Mouse (Mus musculus): ENCODE measurements around the gene Rarb.

Gene Rarb

GRCm38 (mm10) chr14:16589139-16589538 lies 229.8 kb downstream of the Rarb start:
- DNase-seq (ENCODE audit: low spot score in 2 of 2): no peak

DNA sequence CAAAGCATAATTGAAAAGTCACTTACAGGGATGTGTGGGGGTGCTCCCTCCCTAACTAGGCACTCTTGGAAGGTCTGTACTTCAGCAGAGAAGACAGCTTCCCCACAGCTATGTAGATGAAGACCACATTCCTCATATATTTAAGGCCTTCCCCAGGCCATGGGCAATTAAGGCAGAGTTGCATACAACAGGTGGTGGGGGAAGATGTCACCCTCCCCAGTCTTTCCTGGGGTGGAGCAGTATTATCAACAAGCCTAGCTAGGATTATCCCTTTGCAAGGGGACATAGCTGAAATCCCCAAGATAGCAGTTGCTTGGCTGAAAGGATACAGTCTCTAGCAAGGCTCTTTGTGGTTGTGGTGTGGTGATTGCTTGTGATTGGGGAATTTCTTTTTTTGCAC lies 240.9 kb downstream of the Rarb start:
- no peak for DNase-seq (ENCODE audit: low spot score in 2 of 2)

DNA sequence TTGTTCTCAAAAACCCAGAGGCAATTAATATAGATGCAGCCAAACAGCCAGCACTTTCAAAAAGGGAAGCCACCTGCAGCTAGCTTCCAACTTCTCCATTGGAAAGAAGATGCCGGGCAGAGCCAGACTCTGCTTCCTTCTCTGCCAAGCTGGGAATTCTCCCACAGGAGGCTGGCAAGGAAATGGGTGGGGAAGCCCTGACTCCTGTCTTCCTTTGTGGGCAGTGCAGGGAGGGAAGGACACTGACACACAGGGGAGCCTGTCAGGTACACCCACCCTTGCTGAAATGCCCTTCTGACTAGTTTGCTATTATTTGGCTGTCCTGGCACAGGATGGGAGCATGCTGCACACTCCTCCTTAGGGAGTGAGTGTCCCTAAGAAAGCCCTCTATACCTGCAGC lies 241.9 kb downstream of the Rarb start:
- no peak for DNase-seq (ENCODE audit: low spot score in 2 of 2)

DNA sequence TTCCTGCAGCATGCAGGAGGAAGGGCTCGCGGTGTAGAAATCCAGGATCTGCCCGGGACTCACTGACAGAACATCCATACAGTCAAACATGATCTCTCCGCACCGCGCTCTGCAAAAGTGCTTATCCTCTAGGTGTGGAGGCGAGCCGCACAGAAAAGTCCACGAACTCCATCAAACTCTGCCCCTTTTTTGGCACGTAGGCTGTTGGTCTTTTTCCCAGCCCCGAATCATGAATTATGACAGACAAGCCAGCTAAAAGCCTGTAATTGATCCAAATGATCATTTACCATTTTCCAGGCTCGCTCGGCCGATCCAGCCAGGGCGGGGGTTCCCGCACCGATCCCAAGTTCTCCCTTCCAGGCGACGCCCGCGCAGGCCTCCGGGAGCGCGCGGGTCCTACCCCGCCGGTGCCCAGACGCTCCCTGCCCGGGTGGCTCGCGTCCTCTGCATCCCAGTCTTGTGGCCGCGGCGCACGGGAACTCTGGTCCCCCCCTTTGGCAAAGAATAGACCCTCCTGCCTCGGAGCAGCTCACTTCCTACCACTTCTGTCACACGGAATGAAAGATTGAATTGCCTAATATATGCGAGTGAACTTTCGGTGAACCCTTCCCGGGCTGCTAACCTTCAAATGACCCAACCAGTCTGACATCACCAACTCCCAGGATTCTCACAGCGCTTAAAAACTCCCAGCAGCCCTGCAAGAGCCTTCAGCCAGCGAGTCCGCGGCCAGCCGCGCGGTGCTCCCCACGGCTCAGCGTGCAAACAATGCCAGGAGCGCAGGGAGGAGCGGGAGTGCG lies 243.8 kb downstream of the Rarb start:
- peak in 1 of 2 experiments; percentile 3 for DNase-seq (ENCODE audit: low spot score in 2 of 2)

DNA sequence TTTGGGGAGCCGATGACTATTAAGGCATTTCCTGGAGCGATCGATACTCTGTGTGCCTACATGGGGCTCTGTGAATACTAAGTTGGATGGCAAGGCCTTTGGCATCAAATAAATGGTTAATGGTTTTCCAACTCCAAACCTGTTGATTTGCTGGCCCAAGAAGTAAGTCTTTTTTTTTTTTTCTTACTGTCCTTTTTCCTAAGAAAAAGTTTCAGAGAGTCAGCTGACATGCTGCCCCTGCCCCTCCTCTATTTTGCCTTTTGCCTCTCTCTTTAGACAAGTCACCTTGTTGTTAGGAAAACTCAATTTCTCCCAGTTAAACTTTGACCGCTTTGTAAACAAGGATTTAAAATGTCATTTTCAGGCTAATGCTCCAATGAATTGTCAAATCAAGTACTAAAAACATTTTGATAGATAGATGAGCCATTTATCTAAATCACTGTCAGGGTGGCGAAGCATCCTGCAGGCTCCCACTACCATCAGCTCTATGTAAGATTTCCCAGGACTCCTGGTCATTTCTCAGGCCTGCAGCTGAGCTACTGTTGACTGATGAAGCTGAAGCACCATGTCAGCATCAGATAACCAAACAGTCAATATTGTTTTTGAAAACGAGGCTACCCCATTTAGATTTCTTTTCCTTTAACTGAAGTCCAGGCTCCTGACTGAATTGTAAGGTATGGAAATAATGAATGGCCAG lies 245.3 kb downstream of the Rarb start:
- DNase-seq (ENCODE audit: low spot score in 2 of 2): no peak

- no peak for DNase-seq (ENCODE audit: low spot score in 2 of 2)
Observed at GRCm38 (mm10) chr14:16572755-16573340, 246.1 kb downstream of the Rarb start.

GRCm38 (mm10) chr14:16569506-16570001 lies 249.4 kb downstream of the Rarb start:
- DNase-seq (ENCODE audit: low spot score in 2 of 2): no peak

- DNase-seq (ENCODE audit: low spot score in 2 of 2): no peak
Observed at GRCm38 (mm10) chr14:16566920-16567319, 252.0 kb downstream of the Rarb start.

- DNase-seq (ENCODE audit: low spot score in 2 of 2): no peak
Observed at GRCm38 (mm10) chr14:16563912-16564311, 255.0 kb downstream of the Rarb start.

DNA sequence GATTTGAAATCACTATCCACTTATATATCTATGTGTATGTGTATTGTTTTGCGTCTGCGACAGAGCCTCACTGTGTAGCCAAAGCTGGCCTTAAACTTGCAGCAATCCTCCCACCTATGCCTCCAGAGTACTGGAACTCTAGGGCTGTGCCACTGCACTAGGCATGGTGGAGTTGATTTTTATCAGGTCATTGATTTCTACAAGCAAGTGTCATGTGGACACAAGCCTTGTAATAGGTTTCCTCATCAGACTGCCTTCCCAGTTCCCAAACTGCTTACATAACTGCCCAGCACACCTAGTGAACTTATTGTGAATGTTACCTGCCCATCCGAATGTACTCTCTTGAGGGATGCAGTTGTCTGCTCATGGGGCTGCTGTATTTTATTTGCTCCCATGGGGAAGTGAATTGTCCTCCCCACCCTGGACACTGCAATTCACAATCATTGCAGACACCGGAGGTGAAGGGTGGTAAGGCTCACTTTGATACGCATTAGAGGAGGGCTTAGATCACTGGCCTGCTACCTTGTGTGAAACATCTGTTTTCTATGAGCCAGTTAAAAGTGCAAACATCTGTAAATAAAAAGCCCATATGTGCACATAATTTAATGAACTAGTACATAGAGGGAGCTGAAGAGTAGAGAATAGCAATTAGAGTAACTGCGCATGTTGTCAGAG lies 257.3 kb downstream of the Rarb start:
- no peak for DNase-seq (ENCODE audit: low spot score in 2 of 2)

DNA sequence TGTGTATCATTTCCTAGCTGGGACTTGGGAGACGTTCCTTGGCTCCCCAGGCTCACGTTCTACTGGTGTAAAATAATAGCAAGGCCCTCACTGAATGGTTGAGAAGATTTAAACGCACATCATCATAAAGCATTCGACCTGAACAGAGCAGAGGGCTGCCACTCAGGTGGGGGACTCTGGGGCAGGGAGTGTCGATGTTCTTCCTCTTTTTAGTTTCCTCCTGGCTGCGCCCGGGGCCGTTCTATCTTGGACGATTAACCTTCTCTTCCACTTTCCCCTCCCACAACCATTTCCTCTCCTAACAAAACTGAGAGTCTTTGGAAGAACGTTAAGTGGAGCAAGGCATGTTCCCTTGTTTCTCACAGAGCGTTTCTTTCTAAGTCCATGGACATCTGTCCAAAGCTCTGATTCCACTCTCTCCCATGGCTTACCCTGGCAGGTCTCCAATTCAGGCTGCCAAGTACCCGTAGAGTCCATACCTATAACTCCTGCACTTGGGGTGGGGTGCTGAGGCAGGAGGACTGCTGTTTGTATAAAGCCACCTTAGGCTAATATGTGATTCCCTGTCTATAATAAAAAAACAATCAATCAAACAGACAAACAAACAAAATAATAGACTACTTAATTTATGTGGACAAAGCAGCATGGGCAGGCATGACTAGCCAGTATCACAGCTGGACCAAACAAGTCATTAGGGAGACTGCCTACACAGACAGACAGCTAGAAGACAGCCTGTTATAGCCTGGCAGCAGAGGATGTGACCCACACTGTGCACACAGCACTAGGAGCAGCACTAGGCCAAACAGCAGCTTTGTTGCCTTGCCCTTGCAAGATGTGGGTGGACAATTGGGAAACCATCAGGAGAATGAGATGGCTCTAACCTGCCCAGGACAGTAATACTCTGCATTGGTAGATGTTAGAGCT lies 259.4 kb downstream of the Rarb start:
- no peak for DNase-seq (ENCODE audit: low spot score in 2 of 2)

GRCm38 (mm10) chr14:16558033-16558432 lies 260.9 kb downstream of the Rarb start:
- no peak for DNase-seq (ENCODE audit: low spot score in 2 of 2)

- DNase-seq (ENCODE audit: low spot score in 2 of 2): no peak
Observed at GRCm38 (mm10) chr14:16554643-16555459, 264.1 kb downstream of the Rarb start.

- no peak for DNase-seq (ENCODE audit: low spot score in 2 of 2)
Observed at GRCm38 (mm10) chr14:16554319-16554642, 264.7 kb downstream of the Rarb start.

- no peak for DNase-seq (ENCODE audit: low spot score in 2 of 2)
Observed at GRCm38 (mm10) chr14:16552293-16552692, 266.7 kb downstream of the Rarb start.

GRCm38 (mm10) chr14:16551843-16552242 lies 267.1 kb downstream of the Rarb start:
- DNase-seq (ENCODE audit: low spot score in 2 of 2): no peak

DNA sequence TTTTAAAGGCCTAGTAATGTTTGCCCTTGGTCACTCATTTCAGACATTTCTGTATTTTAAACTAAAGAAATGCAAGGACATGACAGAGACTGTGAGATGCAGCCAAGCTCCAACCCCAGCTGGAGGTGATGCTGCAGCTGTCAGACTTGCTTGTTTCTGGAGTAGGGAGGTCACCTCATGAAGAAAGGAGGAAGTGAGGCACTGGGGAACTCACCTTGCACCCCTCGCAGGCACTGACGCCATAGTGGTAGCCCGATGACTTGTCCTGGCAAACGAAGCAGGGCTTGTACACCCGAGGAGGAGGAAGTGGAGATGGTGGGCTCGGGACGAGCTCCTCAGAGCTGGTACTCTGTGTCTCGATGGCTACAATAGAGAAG lies 270.8 kb downstream of the Rarb start:
- DNase-seq (ENCODE audit: low spot score in 2 of 2): no peak

- DNase-seq (ENCODE audit: low spot score in 2 of 2): no peak
Observed at GRCm38 (mm10) chr14:16547492-16548199, 271.3 kb downstream of the Rarb start.

DNA sequence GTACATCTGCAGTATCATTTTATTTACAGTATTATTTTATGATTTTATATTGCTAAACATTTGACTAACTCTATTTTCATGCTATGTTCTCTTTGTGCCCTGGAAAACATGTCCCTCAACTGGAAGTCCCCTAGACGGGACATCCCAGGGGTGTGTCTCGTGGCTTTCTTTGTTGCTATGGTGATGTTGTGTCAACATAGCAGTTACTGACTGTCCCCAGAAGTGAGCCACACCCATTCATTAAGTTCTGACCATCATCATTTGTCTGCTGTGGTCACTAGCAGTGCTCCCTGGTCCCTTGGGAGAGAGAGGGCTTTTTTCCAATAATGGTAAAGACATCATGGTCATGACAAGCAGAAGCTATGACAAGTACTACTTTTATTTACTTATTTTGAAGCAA lies 274.0 kb downstream of the Rarb start:
- DNase-seq (ENCODE audit: low spot score in 2 of 2): no peak

GRCm38 (mm10) chr14:16541641-16542040 lies 277.3 kb downstream of the Rarb start:
- DNase-seq (ENCODE audit: low spot score in 2 of 2): no peak
